Mouse (Mus musculus): ENCODE measurements around the gene B4galt3.
A peak's percentile ranks its signal among the peaks of the same experiment; 100 is the strongest.

GRCm38 (mm10) chr1:171281528-171281923 lies 11.4 kb downstream of the B4galt3 start:
- TF ChIP-seq POLR2A (IDR thresholded peaks at IDR 0.05; ENCODE audit: control insufficient read depth, low read depth, low read length) (no peak), CTCF (IDR thresholded peaks at IDR 0.05; ENCODE audit: control insufficient read depth, insufficient read depth, insufficient replicate concordance, low read depth, low read length) (peak; percentile 48; the same call in 1 of the 2 replicates)
